Mouse (Mus musculus) cortical plate, adult 2 months (tissue): ENCODE measurements around the gene Hpn. TPM values are rescaled to one million over a fixed set of nuclear protein-coding genes. Genes with fewer than 3 reads are reported as not detected.

ENCODE experiments used
- H3K27ac ChIP-seq: fragments of 200-500 bp; 2 replicates; pipeline ENCODE4 v1.5.1; 2012; ENCODE audit warnings: low read length, control low read depth, inconsistent platforms; ENCODE audit not compliant: insufficient read depth
- H3K4me1 ChIP-seq: fragments of 200-500 bp; 2 replicates; pipeline ENCODE4 v1.6.1; 2011; ENCODE audit warnings: low read length; ENCODE audit not compliant: control insufficient read depth, insufficient read depth
- H3K4me3 ChIP-seq: fragments of 200-500 bp; 2 replicates; pipeline ENCODE4 v1.5.1; 2011; ENCODE audit warnings: mild to moderate bottlenecking, low read length, control low read depth; ENCODE audit not compliant: insufficient read depth
- CTCF ChIP-seq: fragments of 200-500 bp; IDR thresholded peaks from 2 replicates; pipeline ENCODE4 v1.5.1; 2011; ENCODE audit warnings: mild to moderate bottlenecking, control low read depth, low read length; ENCODE audit not compliant: insufficient read depth; ENCODE audit errors: extremely low read depth
- POLR2A ChIP-seq: fragments of 200-500 bp; IDR thresholded peaks from 2 replicates; pipeline ENCODE4 v1.6.1; 2011; ENCODE audit warnings: mild to moderate bottlenecking, low read length, control low read depth; ENCODE audit not compliant: insufficient read depth; ENCODE audit errors: extremely low read depth
- polyA plus RNA-seq: library from polyadenylated mRNA; depleted of rRNA; stranded (reverse); fragments of >200 nt; gene quantifications from 2 replicates; pipeline ENCODE4 v1.2.3, GENCODE M21; 2012

Hpn gene
- polyA plus RNA-seq, 1 experiment, result 4.2 TPM

DNA sequence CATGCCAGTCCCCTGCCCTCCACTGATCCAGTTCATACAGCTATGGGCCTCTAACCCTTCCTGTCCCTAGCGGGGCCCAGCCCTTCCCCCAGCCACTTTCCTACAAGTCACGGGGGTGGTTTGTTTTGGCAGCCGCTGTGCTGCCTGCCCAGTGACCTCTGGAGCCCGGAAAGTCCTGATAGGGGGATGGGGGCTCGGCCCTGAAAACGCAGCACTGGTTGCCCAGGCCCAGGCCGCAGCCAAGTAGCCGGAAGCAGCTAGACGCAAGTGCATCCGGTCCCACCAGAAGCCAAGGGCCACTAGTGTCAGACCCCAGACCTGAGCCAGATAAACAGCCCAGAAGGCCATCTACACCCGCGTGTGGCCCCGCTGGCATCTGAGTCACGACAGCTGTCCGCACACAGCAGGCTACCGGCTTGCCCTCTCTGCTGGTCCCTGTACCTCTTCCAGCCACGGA lies 525 bp upstream of the Hpn start:
- TF ChIP-seq POLR2A (no peak), CTCF (no peak)
- no peak overlapping the region for H3K27ac ChIP-seq
- peaks cover 4% of the 10 kb centered on the region for H3K4me1 ChIP-seq
- H3K4me3 ChIP-seq, result no peak overlapping the region

DNA sequence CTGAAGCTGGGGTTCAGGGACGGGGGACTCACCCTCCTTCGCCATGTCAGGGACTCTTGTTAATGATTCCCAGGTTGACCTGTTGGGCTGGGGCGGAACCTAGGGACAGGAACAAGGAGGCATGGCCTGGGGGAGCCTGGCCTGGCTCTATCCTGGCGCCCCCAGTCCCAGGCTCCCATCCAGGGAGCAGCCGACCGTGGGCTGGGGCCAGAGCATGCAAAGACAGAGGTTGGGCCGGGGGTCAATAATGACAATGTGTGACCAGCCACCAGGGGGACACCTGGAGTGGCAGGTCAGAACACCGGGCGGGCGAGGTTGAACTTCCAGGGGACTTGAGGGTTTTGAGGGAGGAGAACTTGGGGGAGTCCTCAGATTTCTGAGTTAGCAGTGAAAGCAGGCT lies 444 bp downstream of the Hpn start:
- H3K4me3 ChIP-seq, result no peak overlapping the region
- peaks cover 4% of the 10 kb centered on the region for H3K4me1 ChIP-seq
- TF ChIP-seq CTCF (no peak), POLR2A (no peak)
- H3K27ac ChIP-seq, result no peak overlapping the region

DNA sequence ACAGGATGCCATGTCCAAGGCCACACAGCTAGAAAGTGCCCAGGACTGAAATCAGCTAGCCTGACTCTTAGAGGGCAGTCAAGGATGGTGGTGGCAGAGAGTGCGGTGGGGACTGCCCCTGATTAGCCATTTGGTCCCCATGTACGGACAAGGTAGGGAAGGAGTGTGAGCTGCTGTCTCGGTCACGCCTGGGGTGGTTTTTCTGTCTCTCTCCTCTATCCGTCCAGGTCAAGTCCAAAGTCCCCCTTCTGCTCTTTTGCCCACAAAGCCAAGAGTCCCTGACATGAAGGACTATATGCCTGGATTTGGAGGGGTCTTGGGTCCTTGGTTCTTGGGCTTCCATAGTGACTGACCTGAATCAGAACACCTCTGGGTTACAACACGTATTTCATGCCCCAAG lies 1.3 kb downstream of the Hpn start:
- Histone ChIP-seq H3K27ac (no peak overlapping the region), H3K4me3 (no peak overlapping the region), H3K4me1 (peaks cover 4% of the 10 kb centered on the region)
- TF ChIP-seq POLR2A (no peak), CTCF (no peak)

DNA sequence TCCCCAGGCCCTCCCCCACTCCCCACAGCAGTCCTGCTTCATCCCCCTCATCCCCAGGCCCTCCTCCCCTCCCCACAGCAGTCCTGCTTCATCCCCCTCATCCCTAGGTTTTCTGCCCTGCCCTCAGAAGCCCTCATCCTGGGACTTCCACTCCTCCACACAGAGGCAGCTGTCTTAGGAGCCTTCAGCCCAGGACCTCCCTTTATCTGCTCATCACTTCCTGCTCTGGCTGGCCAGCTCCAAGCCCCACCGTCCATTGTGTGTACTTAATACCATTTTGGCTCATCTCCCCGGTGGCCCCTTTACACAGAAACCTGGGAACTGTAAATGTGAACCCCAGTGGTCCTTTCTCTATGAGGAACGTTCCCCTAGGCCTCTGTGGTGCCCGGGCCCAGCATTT lies 3.1 kb downstream of the Hpn start:
- H3K4me1 ChIP-seq, result no peaks in the 10 kb centered on the region
- no peak overlapping the region for H3K27ac ChIP-seq
- TF ChIP-seq POLR2A (no peak), CTCF (no peak)
- H3K4me3 ChIP-seq, result no peak overlapping the region

DNA sequence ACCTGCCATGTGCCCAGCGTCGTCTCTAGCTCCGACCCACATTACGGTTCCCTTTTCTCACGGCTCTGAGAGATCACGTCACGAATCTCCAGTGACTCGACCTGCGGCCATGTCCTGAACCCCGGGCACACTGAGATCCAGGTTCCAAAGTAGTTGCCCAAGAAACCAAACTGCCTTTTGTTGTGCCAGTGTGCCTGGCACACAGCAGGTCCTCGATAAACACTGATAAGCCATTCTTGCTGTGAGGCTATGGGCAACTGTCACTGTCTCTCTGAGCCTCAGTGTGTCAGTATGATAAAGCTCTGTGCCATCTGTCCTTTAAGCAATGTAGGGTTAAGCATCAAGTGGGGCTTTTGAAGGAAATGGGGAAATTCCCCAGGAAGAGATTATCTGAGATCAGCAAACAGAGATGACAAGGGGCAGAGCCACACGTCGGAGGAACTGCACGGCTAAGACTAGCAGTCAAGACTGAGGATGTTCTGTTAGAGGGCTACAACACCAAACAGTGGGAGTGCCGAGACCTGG lies 4.2 kb downstream of the Hpn start:
- no peaks in the 10 kb centered on the region for H3K4me1 ChIP-seq
- H3K4me3 ChIP-seq, result no peak overlapping the region
- TF ChIP-seq CTCF (no peak), POLR2A (no peak)
- H3K27ac ChIP-seq, result no peak overlapping the region

DNA sequence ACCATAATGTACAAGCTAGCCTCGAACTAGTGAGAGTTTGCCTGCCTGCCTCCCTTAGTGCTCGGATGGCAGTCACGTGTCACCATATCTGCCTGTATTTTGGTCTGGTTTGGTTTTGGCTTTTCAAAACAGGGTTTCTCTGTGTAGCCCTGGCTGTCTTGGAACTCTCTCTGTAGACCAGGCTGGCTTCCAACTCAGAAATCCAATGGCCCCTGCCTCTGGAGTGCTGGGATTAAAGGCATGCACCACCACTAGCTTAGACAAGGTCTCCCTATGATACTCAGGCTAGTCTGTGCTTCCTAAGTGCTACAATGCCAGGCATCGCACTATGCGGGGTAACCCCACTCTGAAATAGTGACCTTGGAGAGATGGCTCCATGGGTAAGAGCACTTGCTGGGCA lies 5.3 kb downstream of the Hpn start:
- no peak for TF ChIP-seq POLR2A
- no peak for TF ChIP-seq CTCF
- H3K4me3 ChIP-seq, result no peak overlapping the region
- H3K27ac ChIP-seq, result no peak overlapping the region
- 0 out of 2 replicates have a peak, but pooled peaks cover 2% of the 10 kb centered on the region for H3K4me1 ChIP-seq

DNA sequence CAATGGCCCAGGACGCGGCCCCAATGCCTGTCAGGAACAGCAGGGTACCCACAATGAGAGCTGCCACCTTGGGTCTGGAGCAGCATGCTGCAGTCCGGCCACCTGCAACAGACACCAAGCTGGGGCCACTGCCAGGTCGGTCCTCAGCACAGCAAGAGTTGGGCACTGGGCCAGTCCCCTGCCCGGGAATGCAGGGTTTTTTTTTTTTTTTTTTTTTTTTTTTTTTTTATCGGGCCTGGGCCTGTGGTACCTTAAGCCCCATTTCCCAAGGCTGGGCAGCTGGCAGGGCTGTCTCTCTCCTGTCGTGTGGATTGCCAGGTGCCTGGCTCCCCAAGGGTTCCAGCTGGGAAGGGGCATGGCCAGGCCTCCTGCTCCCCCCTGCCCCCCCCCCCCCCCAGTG lies 6.0 kb downstream of the Hpn start:
- no peak for TF ChIP-seq POLR2A
- no peak for TF ChIP-seq CTCF
- no peak overlapping the region for H3K27ac ChIP-seq
- H3K4me1 ChIP-seq, result 0 out of 2 replicates have a peak, but pooled peaks cover 2% of the 10 kb centered on the region
- H3K4me3 ChIP-seq, result no peak overlapping the region

DNA sequence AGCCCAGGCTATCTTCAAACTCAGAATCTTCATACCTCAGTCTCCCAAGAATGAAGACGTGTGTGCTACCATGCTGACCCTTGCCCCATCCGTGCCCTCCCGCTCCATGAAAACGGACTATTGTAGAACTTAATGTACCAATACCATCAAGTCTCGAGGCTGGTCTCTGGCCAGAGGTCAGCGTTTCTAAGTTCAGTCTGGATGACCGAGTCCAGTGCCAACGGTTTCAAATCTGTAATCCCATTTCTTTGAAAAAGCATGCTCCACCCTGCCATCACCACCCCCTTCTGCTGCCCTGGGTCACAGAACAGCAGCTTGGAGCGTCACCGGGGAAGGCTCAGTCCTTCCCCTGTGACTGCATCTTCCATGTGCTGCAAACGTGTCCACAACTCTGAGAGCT lies 7.3 kb downstream of the Hpn start:
- no peak for TF ChIP-seq POLR2A
- TF ChIP-seq CTCF, result no peak
- H3K4me1 ChIP-seq, result 0 out of 2 replicates have a peak, but pooled peaks cover 2% of the 10 kb centered on the region
- H3K4me3 ChIP-seq, result no peak overlapping the region
- H3K27ac ChIP-seq, result no peak overlapping the region

DNA sequence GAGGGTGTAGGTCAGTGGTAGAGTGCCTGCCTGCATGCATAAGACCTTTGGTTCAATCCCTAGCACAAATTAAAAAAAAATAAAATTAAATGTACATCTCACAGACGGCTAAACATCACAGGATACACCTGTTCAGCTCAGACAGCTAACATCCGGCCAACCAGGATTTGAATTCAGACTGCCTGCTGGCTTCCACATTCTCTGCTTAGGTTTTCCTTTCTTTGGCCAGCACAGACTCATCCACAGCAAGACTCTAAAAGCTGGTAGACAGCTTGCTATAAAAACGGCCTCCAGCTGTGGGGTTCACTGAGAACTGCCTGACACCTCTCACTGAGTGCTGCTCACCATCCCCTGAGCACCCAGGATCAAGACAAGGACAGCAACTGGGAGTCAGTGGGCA lies 8.9 kb downstream of the Hpn start:
- Histone ChIP-seq H3K4me3 (no peak overlapping the region), H3K4me1 (0 out of 2 replicates have a peak, but pooled peaks cover 2% of the 10 kb centered on the region), H3K27ac (no peak overlapping the region)
- TF ChIP-seq POLR2A, result no peak
- TF ChIP-seq CTCF, result no peak

DNA sequence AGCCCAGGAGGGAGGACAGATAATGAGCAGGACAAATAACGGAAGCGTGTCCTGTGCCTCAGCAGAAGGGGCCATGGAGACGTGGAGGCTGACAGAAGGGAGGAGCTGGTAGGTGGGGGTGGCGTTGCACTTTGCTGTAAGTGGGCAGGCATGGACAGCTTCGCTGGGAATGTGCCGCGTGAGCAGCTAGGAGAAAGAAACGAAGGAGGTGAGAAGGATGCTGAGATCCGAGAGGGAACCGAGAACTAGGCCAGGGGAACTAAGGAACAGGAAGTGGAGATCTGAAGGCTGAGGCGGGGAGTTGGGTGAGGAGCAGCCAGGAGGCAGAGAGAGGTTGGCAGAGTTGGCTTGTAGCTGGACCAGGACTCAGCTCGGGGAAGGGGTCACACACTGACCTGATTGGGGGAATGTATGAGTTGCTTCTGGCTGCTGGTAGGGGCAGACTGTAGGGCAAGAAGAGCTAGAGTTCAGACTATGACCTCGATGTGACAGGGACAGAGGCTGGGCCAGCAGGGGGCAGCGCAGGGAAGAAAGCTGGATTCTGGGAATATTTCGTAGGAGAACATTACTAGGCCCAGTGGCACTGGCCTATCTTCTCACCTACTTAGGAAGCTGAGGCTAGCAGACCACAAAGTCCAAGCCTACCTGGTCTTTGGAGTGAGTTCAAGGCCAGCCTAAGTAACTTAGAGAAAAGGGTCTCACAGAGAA lies 9.9 kb downstream of the Hpn start:
- no peak overlapping the region for H3K27ac ChIP-seq
- 0 out of 2 replicates have a peak, but pooled peaks cover 2% of the 10 kb centered on the region for H3K4me1 ChIP-seq
- no peak for TF ChIP-seq POLR2A
- peak; percentile 48 for TF ChIP-seq CTCF
- H3K4me3 ChIP-seq, result no peak overlapping the region
